Mouse (Mus musculus) neutrophil, adult 5-6 weeks (primary cell): ENCODE data around the gene Rpn2. TPM values are rescaled to one million over a fixed set of nuclear protein-coding genes. Genes with fewer than 3 reads are reported as not detected.

Experiments
- ATAC-seq: fragments of 151-379, 151-347 bp; 2 replicates; pipeline ENCODE4 v1.8.0; 2017; ENCODE audit warnings: mild to moderate bottlenecking, moderate TSS enrichment; ENCODE audit not compliant: insufficient number of reproducible peaks, poor library complexity, low FRiP score, severe bottlenecking; ENCODE audit errors: extremely low read depth
- total RNA-seq: library from RNA; stranded (forward); fragments of 200-1000 nt; gene quantifications from 2 replicates; pipeline ENCODE4 v1.2.3, GENCODE M21; 2017

The Rpn2 gene
- total RNA-seq, 1 experiment from 2014 or later: 71.1 TPM

DNA sequence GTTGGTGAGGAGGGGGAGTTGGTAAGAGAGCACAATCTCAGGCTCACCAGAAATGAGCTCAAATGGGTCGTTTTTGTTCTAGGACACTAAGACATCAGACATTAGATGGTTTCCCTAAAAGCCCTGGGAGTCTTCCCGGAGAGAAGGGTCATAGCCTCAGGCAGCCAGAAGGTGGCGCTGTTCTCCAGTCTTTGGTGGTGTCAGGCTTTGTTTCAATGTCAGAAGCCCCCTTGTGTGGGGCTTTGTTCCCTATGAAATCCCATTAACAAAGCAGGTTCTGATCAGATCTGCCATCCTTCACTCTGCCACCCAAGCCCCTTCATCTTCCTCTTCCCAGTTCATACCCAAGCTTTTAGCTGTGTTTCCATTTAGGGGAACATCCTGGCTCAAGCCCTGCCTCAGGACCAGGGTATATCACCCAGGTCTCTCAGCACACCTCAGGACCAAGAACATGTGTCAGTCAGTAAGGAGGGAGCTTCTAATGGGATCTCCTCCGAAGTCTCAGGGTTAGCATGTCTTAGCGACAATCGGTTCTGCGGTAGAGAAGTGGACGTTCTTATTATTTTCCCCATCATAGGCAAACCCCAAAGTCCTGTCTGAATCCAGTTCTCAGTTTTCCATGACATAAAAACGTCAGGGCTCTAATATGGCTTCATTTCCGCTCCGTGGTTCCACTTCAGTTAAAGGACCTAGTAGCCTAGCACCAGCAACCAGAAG, 62.9 kb downstream of the Rpn2 start:
- ATAC-seq: no peak

- no peak for ATAC-seq
These were observed 63.6 kb downstream of the Rpn2 start for GRCm38 (mm10) chr2:157342328-157342926.

- ATAC-seq: no peak
These were observed 64.5 kb downstream of the Rpn2 start for GRCm38 (mm10) chr2:157343337-157343736.

- no peak for ATAC-seq
These were observed 68.7 kb downstream of the Rpn2 start, which contains the start of gene Ghrh for GRCm38 (mm10) chr2:157347361-157348159. Gene Ghrh, minus strand, starts transcription at chr2:157347506.

- no peak for ATAC-seq
These were observed 70.4 kb downstream of the Rpn2 start for GRCm38 (mm10) chr2:157349121-157349778.

GRCm38 (mm10) chr2:157353183-157353582, 74.4 kb downstream of the Rpn2 start:
- no peak for ATAC-seq

DNA sequence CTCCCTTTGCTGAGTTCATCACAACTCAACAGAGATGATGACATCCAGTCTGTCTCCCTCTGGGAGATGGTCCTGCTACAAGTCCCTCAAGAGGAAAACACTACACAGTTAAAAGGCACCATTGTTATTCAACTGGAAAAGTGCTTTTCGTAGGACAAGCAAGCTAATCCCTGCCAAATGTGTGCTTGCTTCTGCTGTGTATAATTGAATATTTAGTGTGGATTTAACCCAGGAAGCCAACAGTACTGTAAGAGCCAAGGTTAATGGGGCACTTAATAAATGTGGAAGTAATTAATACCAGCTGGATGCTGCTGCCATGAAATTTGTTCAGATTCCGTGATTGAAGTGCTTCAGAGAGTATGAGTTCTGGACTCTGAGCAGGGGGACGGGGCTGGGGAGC, 75.3 kb downstream of the Rpn2 start:
- no peak for ATAC-seq

- ATAC-seq: no peak
These were observed 81.2 kb downstream of the Rpn2 start for GRCm38 (mm10) chr2:157360028-157360427.

- no peak for ATAC-seq
These were observed 84.2 kb downstream of the Rpn2 start for GRCm38 (mm10) chr2:157363031-157363430.

GRCm38 (mm10) chr2:157366762-157367161, 87.9 kb downstream of the Rpn2 start:
- ATAC-seq: no peak; the same call in 1 of the 2 replicates

DNA sequence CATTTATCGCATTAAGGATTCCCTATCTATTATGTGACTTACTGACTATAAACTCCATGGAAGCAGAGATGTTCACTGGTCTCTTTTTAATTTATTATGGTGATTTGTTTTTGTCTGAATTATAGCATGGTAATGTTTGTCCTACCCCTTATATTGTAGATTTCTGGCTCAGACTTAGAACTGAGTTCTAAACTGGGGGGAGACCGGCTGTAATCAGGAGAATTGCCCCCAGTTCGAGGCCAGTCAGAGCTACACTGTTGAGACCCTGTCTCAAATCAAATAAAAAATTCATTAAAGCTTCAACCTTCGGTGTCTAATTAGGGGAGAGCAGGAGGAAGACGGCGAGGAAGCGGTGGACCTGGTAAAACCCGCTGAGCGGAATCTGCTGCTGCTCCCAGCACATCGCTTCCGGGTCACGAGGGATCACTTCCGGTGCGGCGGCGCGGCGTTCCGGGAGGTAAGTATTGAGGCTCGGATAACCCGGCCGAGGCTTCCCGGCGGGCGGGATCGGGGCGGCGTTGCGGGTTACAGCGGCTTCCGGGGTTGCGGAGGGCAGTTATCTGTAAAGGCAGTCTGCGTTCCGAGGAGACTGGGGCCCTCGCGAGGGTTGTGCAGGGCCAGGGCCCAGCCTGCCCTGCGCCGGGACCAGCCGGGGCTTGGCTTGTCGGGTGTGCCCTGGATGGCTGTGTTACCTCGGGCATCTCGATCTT, 88.5 kb downstream of the Rpn2 start, which contains the start of gene Manbal:
TSS of gene Manbal (plus strand) at position 411 of the 710 bp plus-strand sequence.
- peak; percentile 83 for ATAC-seq

GRCm38 (mm10) chr2:157367991-157368390, 89.2 kb downstream of the Rpn2 start:
- no peak for ATAC-seq

- ATAC-seq: no peak
These were observed 92.9 kb downstream of the Rpn2 start for GRCm38 (mm10) chr2:157371696-157372095.

GRCm38 (mm10) chr2:157373681-157374080, 94.9 kb downstream of the Rpn2 start:
- no peak for ATAC-seq

DNA sequence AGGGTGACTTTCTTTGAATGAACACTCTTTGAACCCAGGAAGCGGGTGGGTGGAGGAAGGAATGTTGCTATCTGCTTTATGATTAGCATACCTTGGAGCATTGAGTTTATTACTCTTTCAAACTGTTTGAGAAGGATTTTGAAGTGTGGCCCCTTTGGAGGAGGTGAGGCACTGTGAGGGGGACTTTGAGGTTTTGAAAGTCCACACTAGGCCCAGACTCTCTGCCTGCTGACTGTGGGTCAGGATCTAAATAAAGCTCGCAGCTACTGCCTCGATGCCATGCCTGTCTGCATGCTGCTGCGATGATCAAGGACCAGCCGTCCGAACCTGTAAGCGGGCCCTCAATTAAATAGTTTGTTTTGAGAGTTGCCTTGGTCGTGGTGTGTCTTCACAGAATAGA, 96.2 kb downstream of the Rpn2 start:
- ATAC-seq: no peak
